Mouse (Mus musculus) G1E (cell line): ENCODE data around the gene Ndufc1. TPM values are rescaled to one million over a fixed set of nuclear protein-coding genes. Genes with fewer than 3 reads are reported as not detected.
"Not testable (repeated sequence)": the region's sequence is repeated elsewhere in the genome, so short reads cannot be mapped to it uniquely, and the experiment has no call there.

ENCODE experiments used
- ATAC-seq: 2 replicates; pipeline ENCODE4 v1.8.0; 2016; ENCODE audit warnings: mild to moderate bottlenecking; ENCODE audit not compliant: insufficient number of reproducible peaks, poor library complexity, low FRiP score, severe bottlenecking; ENCODE audit errors: extremely low read depth
- DNase-seq: peaks from one replicate; pipeline ENCODE4 v3.0.0; 2012; ENCODE audit warnings: low spot score
- H3K27me3 ChIP-seq: 2 replicates; pipeline ENCODE4 v1.6.1; 2012; ENCODE audit warnings: mild to moderate bottlenecking, low read length, inconsistent platforms; ENCODE audit not compliant: insufficient read depth
- H3K36me3 ChIP-seq: replicated peaks from 2 replicates; pipeline ENCODE3; 2012; ENCODE audit warnings: mild to moderate bottlenecking, inconsistent platforms
- H3K4me1 ChIP-seq: 2 replicates; pipeline ENCODE4 v1.6.1; 2012; ENCODE audit warnings: low read depth, low read length, inconsistent platforms, mixed read lengths; ENCODE audit not compliant: insufficient read depth
- H3K4me3 ChIP-seq: 2 replicates; pipeline ENCODE4 v1.5.1; 2012; ENCODE audit warnings: low read depth, mild to moderate bottlenecking, inconsistent platforms, low read length, moderate library complexity, mixed read lengths
- H3K9me3 ChIP-seq: replicated peaks from 2 replicates; pipeline ENCODE4 v1.6.1; 2012; ENCODE audit warnings: inconsistent platforms
- CTCF ChIP-seq: IDR thresholded peaks from 2 replicates; pipeline ENCODE4 v1.5.1; 2012; ENCODE audit warnings: low read depth, low read length, inconsistent platforms, mixed read lengths
- GATA1 ChIP-seq: IDR thresholded peaks from 2 replicates; pipeline ENCODE4 v1.6.1; 2012; ENCODE audit warnings: borderline replicate concordance, low read length, inconsistent platforms, mixed read lengths
- GATA2 ChIP-seq: IDR thresholded peaks from 2 replicates; pipeline ENCODE4 v1.6.1; 2012; ENCODE audit warnings: low read depth, low read length, inconsistent platforms, borderline replicate concordance
- POLR2AphosphoS5 ChIP-seq: IDR thresholded peaks from 2 replicates; pipeline ENCODE4 v1.6.1; 2012; ENCODE audit warnings: low read depth, low read length, inconsistent platforms; ENCODE audit not compliant: insufficient replicate concordance
- TAL1 ChIP-seq: conservative IDR thresholded peaks from 2 replicates; pipeline ENCODE4 v1.6.1; 2012; ENCODE audit warnings: low read depth, low read length, inconsistent platforms, mixed read lengths
- polyA plus RNA-seq: library from polyadenylated mRNA; stranded (reverse); fragments of >175 nt; gene quantifications from 2 replicates; pipeline ENCODE4 v1.2.3, GENCODE M21; 2012
- total RNA-seq, 2 experiments: library from RNA; stranded (forward) in 1 of 2; stranded (reverse) in 1 of 2; fragments of 200-1000 nt in 1 of 2; fragments of >200 nt in 1 of 2; fragmentation: Nextera tagmentation in 1 of 2; gene quantifications; 2 replicates each; pipeline ENCODE4 v1.2.3; 2014 to 2017

The Ndufc1 gene
- total and polyA plus RNA-seq, 3 experiments, result 38.6 to 199 (median 114) TPM

- TF ChIP-seq CTCF, result no peak
- no peak for TF ChIP-seq GATA1
- TF ChIP-seq POLR2AphosphoS5, result no peak
- TF ChIP-seq GATA2, result no peak
- no peak for TF ChIP-seq TAL1
- Histone ChIP-seq H3K27me3 (peaks cover 11% of the 10 kb centered on the region; the same call in 1 of the 2 replicates), H3K36me3 (peaks cover 6% of the 10 kb centered on the region), H3K9me3 (no peaks in the 10 kb centered on the region), H3K4me3 (no peak overlapping the region), H3K4me1 (peaks cover 19% of the 10 kb centered on the region)
- DNase-seq (no peak), ATAC-seq (no peak)
Measured at GRCm38 (mm10) chr3:51397700-51398299, 11.0 kb downstream of the Ndufc1 start.

DNA sequence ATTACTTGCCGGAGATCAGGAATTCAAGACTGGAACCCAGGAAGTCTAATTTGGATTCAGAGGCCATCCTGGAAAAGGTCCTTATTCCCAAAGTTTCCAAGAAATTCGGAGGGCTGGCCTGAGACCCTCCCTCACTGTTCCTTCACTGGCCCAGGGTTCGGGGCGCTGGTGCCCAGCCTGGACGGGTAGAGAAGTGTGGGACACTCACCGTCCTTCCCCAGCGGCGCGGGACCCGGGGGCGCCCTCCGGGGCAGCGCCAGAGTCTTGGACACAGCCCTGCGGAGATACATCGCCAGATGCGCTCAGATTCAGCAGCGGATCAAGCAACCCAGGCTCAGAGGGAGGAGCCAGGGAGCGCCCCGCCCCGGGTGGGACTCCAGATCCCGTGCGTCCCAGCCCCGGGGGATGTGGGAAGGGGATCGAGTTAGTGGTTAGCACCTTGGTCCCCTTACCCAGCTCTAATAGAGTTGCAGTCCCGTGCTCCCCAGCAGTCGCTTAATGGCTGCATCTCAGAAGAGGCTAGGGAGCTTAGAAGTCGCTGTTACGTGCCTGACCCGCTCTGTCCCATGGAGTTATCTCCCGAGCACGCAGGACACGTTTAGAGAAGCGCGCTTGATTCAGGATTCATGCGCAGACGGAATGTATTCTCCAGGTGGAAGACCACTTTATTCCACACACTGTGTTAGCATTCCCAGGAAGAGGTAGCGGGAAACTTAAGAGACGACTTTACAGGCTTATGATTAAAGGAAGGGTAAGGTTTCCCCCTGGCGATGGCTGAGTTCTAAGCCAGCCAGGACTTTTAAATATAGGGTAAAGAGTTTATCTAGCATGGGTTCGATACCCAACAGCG lies 12.3 kb downstream of the Ndufc1 start, which contains the start of gene Mgarp:
TSS of gene Mgarp (minus strand) at position 520 of the 850 bp plus-strand sequence.
- Histone ChIP-seq H3K4me1 (peaks cover 18% of the 10 kb centered on the region), H3K4me3 (peak within 1 kb of the TSS; percentile 71), H3K9me3 (no peaks in the 10 kb centered on the region), H3K27me3 (peaks cover 11% of the 10 kb centered on the region; the same call in 1 of the 2 replicates), H3K36me3 (peaks cover 4% of the 10 kb centered on the region)
- peak; percentile 38 for DNase-seq
- ATAC-seq, result peak; percentile 28; the same call in 1 of the 2 replicates
- TF ChIP-seq CTCF (no peak), POLR2AphosphoS5 (no peak), GATA1 (no peak), TAL1 (no peak), GATA2 (no peak)

DNA sequence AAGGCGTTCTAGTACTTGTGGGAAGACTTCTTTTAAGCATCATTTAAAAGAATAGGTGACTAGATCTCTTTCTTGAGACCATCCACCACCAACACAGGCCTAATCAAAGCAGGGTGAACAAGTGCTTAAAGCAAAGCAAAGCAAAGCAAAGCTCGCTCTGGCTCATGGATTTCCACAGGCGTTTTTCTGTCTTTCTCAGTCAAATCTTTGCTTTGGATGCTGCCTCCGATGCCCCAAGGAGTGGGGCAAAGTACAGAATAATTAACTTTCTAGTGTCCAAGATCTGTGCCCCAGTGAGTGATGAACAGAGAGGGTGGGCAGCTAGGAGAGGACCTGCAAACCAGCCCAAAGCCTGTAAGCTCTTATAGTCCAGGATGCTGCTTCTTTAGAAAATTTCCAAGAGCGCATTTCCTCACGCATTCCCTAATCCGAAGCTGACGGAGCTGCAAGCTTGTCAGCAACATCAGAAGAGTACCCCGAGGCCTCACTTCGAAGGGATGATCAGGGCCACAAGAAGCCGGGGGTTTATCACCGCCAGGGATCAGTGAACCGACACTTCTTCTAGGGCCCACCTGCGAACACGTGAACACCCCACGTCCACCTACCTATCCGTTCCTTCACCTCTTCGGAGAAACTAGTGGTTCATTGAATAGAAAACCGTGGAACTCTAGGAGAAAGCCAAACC lies 13.2 kb downstream of the Ndufc1 start:
- no peaks in the 10 kb centered on the region for H3K9me3 ChIP-seq
- no peak for TF ChIP-seq GATA1
- TF ChIP-seq GATA2, result no peak
- no peak for TF ChIP-seq CTCF
- no peak for TF ChIP-seq POLR2AphosphoS5
- no peak for TF ChIP-seq TAL1
- no peak overlapping the region; the same call in 1 of the 2 replicates for H3K4me3 ChIP-seq
- H3K27me3 ChIP-seq, result peaks cover 11% of the 10 kb centered on the region; the same call in 1 of the 2 replicates
- no peak for ATAC-seq
- H3K4me1 ChIP-seq, result peaks cover 17% of the 10 kb centered on the region
- no peak for DNase-seq
- peaks cover 7% of the 10 kb centered on the region for H3K36me3 ChIP-seq

- Histone ChIP-seq H3K9me3 (no peaks in the 10 kb centered on the region), H3K36me3 (peaks cover 6% of the 10 kb centered on the region), H3K4me1 (peaks cover 20% of the 10 kb centered on the region), H3K4me3 (no peak overlapping the region), H3K27me3 (peaks cover 11% of the 10 kb centered on the region; the same call in 1 of the 2 replicates)
- no peak for DNase-seq
- no peak for ATAC-seq
- TF ChIP-seq GATA2 (no peak), POLR2AphosphoS5 (no peak), CTCF (no peak), GATA1 (no peak), TAL1 (no peak)
Measured at GRCm38 (mm10) chr3:51394881-51395280, 13.9 kb downstream of the Ndufc1 start.

DNA sequence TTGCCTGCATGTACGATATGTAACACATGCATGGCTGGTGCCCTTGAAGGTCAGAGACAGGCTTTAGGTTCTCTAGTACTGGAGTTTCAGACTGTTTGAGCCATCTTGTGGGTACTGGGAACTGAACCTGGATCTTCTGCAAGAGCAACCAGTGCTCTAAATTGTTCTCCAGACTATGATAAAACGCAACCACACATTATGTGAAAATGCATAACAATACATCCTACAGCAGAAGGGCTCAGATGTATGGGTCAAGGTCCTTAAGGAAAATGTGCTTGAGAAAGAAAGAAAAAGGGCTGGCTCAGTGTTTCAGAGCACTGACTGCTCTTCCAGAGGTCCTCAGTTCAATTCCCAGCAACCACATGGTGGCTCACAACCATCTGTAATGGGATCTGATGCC lies 15.1 kb downstream of the Ndufc1 start:
- Histone ChIP-seq H3K4me1 (peaks cover 26% of the 10 kb centered on the region), H3K36me3 (peaks cover 6% of the 10 kb centered on the region), H3K4me3 (no peak overlapping the region), H3K27me3 (peaks cover 11% of the 10 kb centered on the region; the same call in 1 of the 2 replicates), H3K9me3 (no peaks in the 10 kb centered on the region)
- ATAC-seq, result no peak
- DNase-seq, result no peak
- TF ChIP-seq POLR2AphosphoS5 (no peak), GATA1 (no peak), CTCF (no peak)

DNA sequence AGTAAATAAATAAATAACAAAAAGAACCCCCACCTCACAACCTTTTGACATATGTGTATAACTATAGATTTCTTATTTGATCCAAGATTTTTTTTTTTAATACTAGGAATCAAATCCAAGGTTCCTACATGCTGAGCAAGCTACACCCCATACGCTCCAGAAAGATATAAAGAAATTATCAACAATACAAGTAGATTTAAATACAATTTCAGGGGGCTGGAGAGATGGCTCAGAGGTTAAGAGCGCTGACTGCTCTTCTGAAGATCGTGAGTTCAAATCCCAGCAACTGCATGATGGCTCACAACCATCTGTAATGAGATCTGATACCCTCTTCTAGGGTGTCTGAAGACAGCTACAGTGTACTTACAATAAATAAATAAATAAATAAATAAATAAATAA lies 15.8 kb downstream of the Ndufc1 start:
- H3K4me1 ChIP-seq, result peaks cover 28% of the 10 kb centered on the region
- not testable (repeated sequence) for H3K36me3 ChIP-seq, ATAC-seq, H3K4me3 ChIP-seq, H3K9me3 ChIP-seq, DNase-seq
- H3K27me3 ChIP-seq, result peaks cover 11% of the 10 kb centered on the region; the same call in 1 of the 2 replicates
